Mouse (Mus musculus) urinary bladder, postnatal 36 days (tissue): ENCODE results near the gene Pcnx4.
"Not testable (repeated sequence)": the region's sequence is repeated elsewhere in the genome, so short reads cannot be mapped to it uniquely, and the experiment has no call there.

Experiments used
- DNase-seq, 2 experiments: peaks; one replicate each; pipeline ENCODE4 v3.0.0; 2022; ENCODE audit warnings: low spot score in 2 of 2, mixed read lengths in 1 of 2

Gene Pcnx4

DNA sequence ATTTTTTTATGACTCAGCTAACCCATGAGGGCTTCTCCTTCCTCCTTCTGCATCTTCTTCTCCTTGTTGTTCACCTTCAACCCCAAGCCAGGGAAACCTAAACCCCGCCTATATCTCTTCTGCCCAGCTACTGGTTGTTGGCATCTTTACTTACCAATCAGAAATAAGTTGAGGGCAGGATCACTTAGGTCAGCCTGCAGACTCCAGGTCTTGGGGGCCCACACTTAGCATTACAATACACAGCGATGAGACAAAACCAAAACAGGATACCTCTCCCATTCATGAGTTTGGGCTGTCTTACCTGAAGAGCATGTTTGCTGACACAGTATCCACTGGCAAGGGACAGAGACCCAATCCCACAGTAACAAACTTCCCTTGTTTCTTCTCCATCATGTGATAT is 57.8 kb downstream of the Pcnx4 start:
- DNase-seq = no peak

GRCm38 (mm10) chr12:72598731-72599130 is 62.5 kb downstream of the Pcnx4 start:
- DNase-seq = not testable (repeated sequence)

- DNase-seq = no peak
Measured at GRCm38 (mm10) chr12:72612053-72612452, 75.9 kb downstream of the Pcnx4 start.

DNA sequence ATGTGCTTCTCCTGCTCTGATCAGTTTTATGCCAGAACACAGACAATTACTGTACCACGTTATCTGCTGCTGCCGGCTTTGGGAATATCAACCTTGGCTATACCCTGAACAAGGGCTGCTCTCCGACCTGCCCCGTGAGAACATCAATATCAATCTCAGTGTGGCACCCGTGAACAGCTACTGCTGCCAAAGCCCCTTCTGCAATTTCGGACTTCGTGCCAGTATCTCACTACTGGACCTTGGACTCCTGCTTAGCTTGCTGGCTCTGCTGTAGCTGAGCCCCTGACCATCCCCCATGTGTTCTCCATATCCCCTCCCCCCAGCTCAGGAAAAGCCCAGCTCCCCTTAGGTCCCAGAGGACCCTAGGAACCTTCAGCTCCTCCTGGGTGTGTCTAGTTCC is 84.7 kb downstream of the Pcnx4 start:
- no peak for DNase-seq

DNA sequence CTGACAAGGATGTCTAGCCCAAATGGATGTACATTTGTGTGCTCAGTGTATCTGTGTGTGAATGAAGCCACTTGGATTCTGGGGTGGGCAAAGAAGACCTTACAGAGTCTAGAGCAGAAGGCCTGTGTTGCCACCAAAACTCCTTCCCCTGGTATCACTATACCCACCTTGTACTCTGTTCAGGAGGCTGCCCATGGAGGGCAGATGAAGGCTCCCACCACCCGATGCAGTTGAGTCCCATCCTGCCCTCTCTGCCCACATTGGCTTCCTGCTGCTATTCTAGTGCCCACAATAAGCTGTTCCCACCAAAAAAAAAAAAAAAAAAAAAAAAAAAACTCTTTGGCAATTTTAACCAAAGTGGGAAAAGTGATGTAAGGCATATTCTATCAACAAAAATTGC is 85.3 kb downstream of the Pcnx4 start:
- no peak for DNase-seq

- no peak for DNase-seq
Measured at GRCm38 (mm10) chr12:72622853-72623496, 86.8 kb downstream of the Pcnx4 start.

DNA sequence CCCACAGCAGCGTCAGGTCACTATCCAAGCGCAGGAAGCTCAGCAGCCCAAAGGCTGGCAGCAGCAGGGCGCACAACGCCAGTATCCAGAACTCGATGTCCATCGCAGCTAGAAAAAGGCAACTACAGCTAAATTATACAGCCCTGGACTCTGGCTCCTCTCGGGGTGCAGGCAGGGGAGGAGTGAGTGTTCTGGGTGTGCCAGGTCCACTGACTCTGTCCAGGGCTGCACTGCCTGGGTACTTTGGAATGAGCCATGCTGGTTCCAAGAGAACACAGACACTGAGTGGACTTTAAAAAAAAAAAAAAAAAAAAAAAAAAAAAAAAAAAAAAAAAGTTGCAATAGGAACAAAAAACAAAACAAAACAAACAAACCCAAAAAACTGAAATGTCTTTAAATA is 92.6 kb downstream of the Pcnx4 start:
- no peak for DNase-seq
